Mouse (Mus musculus): ENCODE measurements around the gene Zkscan4. TPM values are rescaled to one million over a fixed set of nuclear protein-coding genes. Genes with fewer than 3 reads are reported as not detected.
"Not testable (repeated sequence)": the region's sequence is repeated elsewhere in the genome, so short reads cannot be mapped to it uniquely, and the experiment has no call there.

Gene Zkscan4
- polyA plus RNA-seq (2015; fragmentation: Nextera tagmentation; extraction: Ambion mirVana): 5.1 and 5.2 TPM in 2 replicates

GRCm38 (mm10) chr13:21478759-21479670 is at the start of gene Zkscan4, which contains the start of gene Gm10065:
Gene Zkscan4, plus strand, starts transcription at chr13:21478907.
Gene Gm10065, minus strand, starts transcription at chr13:21479441.
- H3K4me2 ChIP-seq (replicated peaks; ENCODE audit: low read depth, low read length): peak within 1 kb of the TSS; percentile 74
- H3K9ac ChIP-seq (replicated peaks; ENCODE audit: low read depth): peak within 1 kb of the TSS; percentile 41
- peak within 1 kb of the TSS; percentile 76 for H3K27ac ChIP-seq (ENCODE audit: low read length)
- 4% methylated on average over 21 of the region's 31 CpGs for WGBS
- peak within 1 kb of the TSS; percentile 51 for H3K4me3 ChIP-seq (ENCODE audit: low read depth, low read length)
- H3K4me1 ChIP-seq (ENCODE audit: insufficient read depth, low read depth, low read length); H3K36me3 ChIP-seq (ENCODE audit: insufficient read depth, low read length); H3K9me3 ChIP-seq (ENCODE audit: low read length); H3K27me3 ChIP-seq (replicated peaks; ENCODE audit: insufficient read depth, low read length): not testable (repeated sequence)
- TF ChIP-seq EP300 (IDR thresholded peaks at IDR 0.05) (0 out of 2 replicates have a peak, but pooled peaks have one; percentile 14), CTCF (IDR thresholded peaks at IDR 0.05) (peak; percentile 51)
- ATAC-seq: peak; percentile 92
- DNase-seq (ENCODE audit: low spot score): peak; percentile 81

GRCm38 (mm10) chr13:21435476-21435875 is 43.2 kb upstream of the Zkscan4 start:
- no peak for TF ChIP-seq CTCF (IDR thresholded peaks at IDR 0.05)
- no peak for TF ChIP-seq EP300 (IDR thresholded peaks at IDR 0.05)
- H3K36me3 ChIP-seq (ENCODE audit: insufficient read depth, low read length): no peaks in the 10 kb centered on the region
- 72% methylated on average over 4 of the region's 4 CpGs for WGBS

GRCm38 (mm10) chr13:21440503-21441206 is 38.1 kb upstream of the Zkscan4 start, which contains the start of gene Pgbd1:
Gene Pgbd1, minus strand, starts transcription at chr13:21441058.
- peak within 1 kb of the TSS; percentile 50 for H3K9ac ChIP-seq (replicated peaks; ENCODE audit: low read depth)
- H3K4me2 ChIP-seq (replicated peaks; ENCODE audit: low read depth, low read length): peak within 1 kb of the TSS; percentile 92
- no peaks in the 10 kb centered on the region for H3K4me1 ChIP-seq (ENCODE audit: insufficient read depth, low read depth, low read length)
- no peaks in the 10 kb centered on the region for H3K9me3 ChIP-seq (ENCODE audit: low read length)
- peak within 1 kb of the TSS; percentile 74 for H3K27ac ChIP-seq (ENCODE audit: low read length)
- peaks cover 18% of the 10 kb centered on the region for H3K36me3 ChIP-seq (ENCODE audit: insufficient read depth, low read length)
- DNase-seq (ENCODE audit: low spot score): peak; percentile 71
- ATAC-seq: peak; percentile 82
- H3K4me3 ChIP-seq (ENCODE audit: low read depth, low read length): peak within 1 kb of the TSS; percentile 54
- TF ChIP-seq EP300 (IDR thresholded peaks at IDR 0.05): no peak
- TF ChIP-seq CTCF (IDR thresholded peaks at IDR 0.05): peak; percentile 60
- WGBS: under 1% methylated on average over 32 of the region's 32 CpGs
- no peaks in the 10 kb centered on the region for H3K27me3 ChIP-seq (replicated peaks; ENCODE audit: insufficient read depth, low read length)

More at GRCm38 (mm10) chr13:21435476-21435875, 43.2 kb upstream of the Zkscan4 start:
- no peak overlapping the region for H3K4me2 ChIP-seq (replicated peaks; ENCODE audit: low read depth, low read length)
- H3K9me3 ChIP-seq (ENCODE audit: low read length): no peaks in the 10 kb centered on the region
- no peak for ATAC-seq
- no peaks in the 10 kb centered on the region for H3K4me1 ChIP-seq (ENCODE audit: insufficient read depth, low read depth, low read length)
- H3K9ac ChIP-seq (replicated peaks; ENCODE audit: low read depth): no peak overlapping the region
- no peak for DNase-seq (ENCODE audit: low spot score)
- no peak overlapping the region for H3K4me3 ChIP-seq (ENCODE audit: low read depth, low read length)
- no peak overlapping the region for H3K27ac ChIP-seq (ENCODE audit: low read length)
- no peaks in the 10 kb centered on the region for H3K27me3 ChIP-seq (replicated peaks; ENCODE audit: insufficient read depth, low read length)

GRCm38 (mm10) chr13:21441207-21441572 is 37.5 kb upstream of the Zkscan4 start:
- 20% methylated on average over 10 of the region's 10 CpGs for WGBS
- H3K4me3 ChIP-seq (ENCODE audit: low read depth, low read length): peak overlapping the region; percentile 54
- no peaks in the 10 kb centered on the region for H3K4me1 ChIP-seq (ENCODE audit: insufficient read depth, low read depth, low read length)
- peaks cover 21% of the 10 kb centered on the region for H3K36me3 ChIP-seq (ENCODE audit: insufficient read depth, low read length)
- H3K27ac ChIP-seq (ENCODE audit: low read length): 0 out of 2 replicates have a peak overlapping the region, but pooled peaks have one; percentile 74
- no peaks in the 10 kb centered on the region for H3K27me3 ChIP-seq (replicated peaks; ENCODE audit: insufficient read depth, low read length)
- ATAC-seq: no peak
- H3K9me3 ChIP-seq (ENCODE audit: low read length): no peaks in the 10 kb centered on the region
- no peak for DNase-seq (ENCODE audit: low spot score)
- no peak for TF ChIP-seq EP300 (IDR thresholded peaks at IDR 0.05)
- TF ChIP-seq CTCF (IDR thresholded peaks at IDR 0.05): no peak
- H3K9ac ChIP-seq (replicated peaks; ENCODE audit: low read depth): peak overlapping the region; percentile 50; the same call in 1 of the 2 replicates
- H3K4me2 ChIP-seq (replicated peaks; ENCODE audit: low read depth, low read length): peak overlapping the region; percentile 92

GRCm38 (mm10) chr13:21446796-21447195 is 31.9 kb upstream of the Zkscan4 start:
- Histone ChIP-seq H3K4me3 (ENCODE audit: low read depth, low read length) (no peak overlapping the region), H3K36me3 (ENCODE audit: insufficient read depth, low read length) (peaks cover 31% of the 10 kb centered on the region), H3K4me2 (replicated peaks; ENCODE audit: low read depth, low read length) (no peak overlapping the region), H3K9ac (replicated peaks; ENCODE audit: low read depth) (no peak overlapping the region), H3K27ac (ENCODE audit: low read length) (no peak overlapping the region), H3K4me1 (ENCODE audit: insufficient read depth, low read depth, low read length) (no peaks in the 10 kb centered on the region), H3K27me3 (replicated peaks; ENCODE audit: insufficient read depth, low read length) (no peaks in the 10 kb centered on the region), H3K9me3 (ENCODE audit: low read length) (no peaks in the 10 kb centered on the region)
- WGBS: 86% methylated on average over 9 of the region's 9 CpGs
- ATAC-seq: no peak
- no peak for DNase-seq (ENCODE audit: low spot score)
- TF ChIP-seq EP300 (IDR thresholded peaks at IDR 0.05) (no peak), CTCF (IDR thresholded peaks at IDR 0.05) (no peak)

Measured in lung, postnatal 0 days (tissue).